Mouse (Mus musculus): ENCODE measurements around the gene Gm4792. TPM values are rescaled to one million over a fixed set of nuclear protein-coding genes. Genes with fewer than 3 reads are reported as not detected.

Gm4792 gene
- polyA plus RNA-seq, 1 experiment from 2014 or later = not detected

DNA sequence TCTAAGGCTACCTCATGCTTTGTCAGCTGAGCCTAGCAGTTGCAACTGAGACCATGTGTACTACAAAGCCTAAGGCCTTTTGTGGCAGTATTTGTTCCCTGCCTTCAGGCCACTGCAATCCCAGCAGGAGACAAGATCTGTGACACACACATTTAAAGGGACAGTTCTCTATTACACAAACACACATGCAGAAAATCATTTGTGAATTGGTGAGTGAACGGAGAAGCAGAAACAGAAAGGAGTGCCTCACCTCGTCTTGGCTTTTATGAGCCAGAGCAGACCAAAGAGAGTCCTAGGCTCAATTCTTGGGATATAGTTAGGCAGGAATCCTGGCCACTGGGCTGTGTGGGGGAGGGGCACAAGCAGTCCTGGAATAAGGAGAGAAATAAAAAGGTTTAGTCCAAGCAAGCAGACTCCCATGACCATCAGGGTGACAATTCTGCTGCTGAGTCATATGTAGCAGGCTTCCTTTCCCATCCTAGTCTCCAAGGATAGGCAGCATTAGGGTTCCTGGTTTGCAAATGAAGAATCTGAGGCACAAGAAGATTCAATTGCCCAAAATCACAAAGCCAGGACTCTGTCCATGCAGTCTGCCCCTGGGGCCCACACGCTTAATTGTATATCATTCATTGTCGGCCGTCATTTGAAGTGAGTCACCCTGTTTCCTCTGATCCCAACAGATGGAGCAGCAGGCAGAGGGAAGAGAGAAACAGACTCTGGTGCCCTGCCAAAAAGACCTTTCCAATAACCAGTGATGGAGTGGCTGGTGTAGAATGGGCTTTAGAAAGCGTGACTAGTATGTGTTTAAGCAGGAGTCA lies 3.4 kb downstream of the Gm4792 start:
- no peak for ATAC-seq
- H3K4me3 ChIP-seq (replicated peaks) = no peak overlapping the region
- no peaks in the 10 kb centered on the region for H3K4me1 ChIP-seq (replicated peaks)
- H3K27ac ChIP-seq = no peak overlapping the region
- no peak overlapping the region for H3K9ac ChIP-seq
- no peaks in the 10 kb centered on the region for H3K9me3 ChIP-seq
- WGBS = 42% methylated on average over 6 of the region's 6 CpGs
- H3K4me2 ChIP-seq (replicated peaks) = no peak overlapping the region
- H3K27me3 ChIP-seq (replicated peaks) = no peaks in the 10 kb centered on the region
- no peaks in the 10 kb centered on the region for H3K36me3 ChIP-seq

DNA sequence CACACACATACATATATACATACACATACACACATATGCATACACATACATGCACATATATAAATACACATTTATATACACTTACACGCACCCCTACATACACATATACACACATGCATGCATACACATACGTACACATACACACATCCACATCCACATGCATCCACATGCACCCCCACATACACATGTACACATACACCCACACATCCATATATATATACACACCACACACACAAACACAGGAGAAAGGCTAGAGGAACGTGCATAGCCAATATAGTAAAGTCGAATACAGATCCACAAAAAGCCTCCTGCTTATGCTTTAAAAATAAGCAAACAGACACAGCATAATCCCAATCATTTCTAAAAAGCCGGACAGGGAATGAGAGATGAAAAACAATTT lies 4.1 kb downstream of the Gm4792 start:
- Histone ChIP-seq H3K27ac (no peak overlapping the region), H3K9ac (no peak overlapping the region), H3K9me3 (no peaks in the 10 kb centered on the region), H3K27me3 (replicated peaks) (no peaks in the 10 kb centered on the region), H3K4me3 (replicated peaks) (no peak overlapping the region), H3K4me2 (replicated peaks) (no peak overlapping the region), H3K36me3 (no peaks in the 10 kb centered on the region), H3K4me1 (replicated peaks) (no peaks in the 10 kb centered on the region)
- 90% methylated on average over 5 of the region's 5 CpGs for WGBS
- no peak for ATAC-seq

GRCm38 (mm10) chr10:94282797-94283196 lies 15.7 kb downstream of the Gm4792 start:
- Histone ChIP-seq H3K9ac (no peak overlapping the region), H3K9me3 (no peaks in the 10 kb centered on the region), H3K36me3 (no peaks in the 10 kb centered on the region), H3K27ac (no peak overlapping the region), H3K4me2 (replicated peaks) (no peak overlapping the region), H3K27me3 (replicated peaks) (no peaks in the 10 kb centered on the region), H3K4me3 (replicated peaks) (no peak overlapping the region), H3K4me1 (replicated peaks) (no peaks in the 10 kb centered on the region)
- no peak for ATAC-seq
- 82% methylated on average over 7 of the region's 7 CpGs for whole genome bisulfite sequencing

GRCm38 (mm10) chr10:94282179-94282578 lies 16.3 kb downstream of the Gm4792 start:
- Histone ChIP-seq H3K9ac (no peak overlapping the region), H3K9me3 (no peaks in the 10 kb centered on the region), H3K4me1 (replicated peaks) (no peaks in the 10 kb centered on the region), H3K36me3 (no peaks in the 10 kb centered on the region), H3K4me2 (replicated peaks) (no peak overlapping the region), H3K27ac (no peak overlapping the region), H3K27me3 (replicated peaks) (no peaks in the 10 kb centered on the region), H3K4me3 (replicated peaks) (no peak overlapping the region)
- WGBS = 63% methylated on average over 8 of the region's 8 CpGs
- no peak for ATAC-seq

- Histone ChIP-seq H3K9me3 (no peaks in the 10 kb centered on the region), H3K4me3 (replicated peaks) (no peak overlapping the region), H3K9ac (no peak overlapping the region), H3K36me3 (no peaks in the 10 kb centered on the region), H3K27ac (no peak overlapping the region), H3K4me1 (replicated peaks) (no peaks in the 10 kb centered on the region), H3K27me3 (replicated peaks) (no peaks in the 10 kb centered on the region), H3K4me2 (replicated peaks) (no peak overlapping the region)
- WGBS = 55% methylated on average over 2 of the region's 2 CpGs
- no peak for ATAC-seq
Observed at GRCm38 (mm10) chr10:94276511-94276910, 22.0 kb downstream of the Gm4792 start.

DNA sequence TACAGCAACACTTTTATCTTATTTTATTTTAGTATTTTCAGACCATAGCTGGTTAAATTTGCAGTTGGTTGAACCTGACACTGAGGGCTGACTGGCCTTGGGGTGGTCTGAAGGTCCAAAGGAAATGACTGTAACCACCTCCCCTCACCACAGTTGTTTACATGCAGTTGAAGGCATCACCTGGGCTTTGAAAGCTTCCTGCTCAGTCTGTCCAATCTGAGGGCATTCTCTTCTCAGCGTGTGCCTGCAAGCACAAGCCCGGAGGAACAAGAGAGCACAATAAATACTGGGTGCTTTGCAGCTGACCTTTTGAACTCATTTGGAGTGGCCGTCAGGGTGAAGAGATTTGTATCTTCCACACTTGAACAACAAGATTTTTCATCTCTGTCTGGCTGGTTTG lies 23.2 kb downstream of the Gm4792 start:
- H3K27ac ChIP-seq = no peak overlapping the region
- H3K4me3 ChIP-seq (replicated peaks) = no peak overlapping the region
- no peak overlapping the region for H3K4me2 ChIP-seq (replicated peaks)

GRCm38 (mm10) chr10:94265656-94266542 lies 32.6 kb downstream of the Gm4792 start:
- H3K4me1 ChIP-seq (replicated peaks) = no peaks in the 10 kb centered on the region
- H3K27me3 ChIP-seq (replicated peaks) = no peaks in the 10 kb centered on the region
- H3K4me3 ChIP-seq (replicated peaks) = no peak overlapping the region
- H3K9ac ChIP-seq = no peak overlapping the region
- H3K9me3 ChIP-seq = no peaks in the 10 kb centered on the region
- no peaks in the 10 kb centered on the region for H3K36me3 ChIP-seq
- WGBS = 72% methylated on average over 17 of the region's 17 CpGs
- no peak for ATAC-seq
- H3K27ac ChIP-seq = no peak overlapping the region
- H3K4me2 ChIP-seq (replicated peaks) = no peak overlapping the region

More for the DNA sequence above, 23.2 kb downstream of the Gm4792 start:
- Histone ChIP-seq H3K27me3 (replicated peaks) (no peaks in the 10 kb centered on the region), H3K9ac (no peak overlapping the region), H3K9me3 (no peaks in the 10 kb centered on the region), H3K36me3 (no peaks in the 10 kb centered on the region), H3K4me1 (replicated peaks) (no peaks in the 10 kb centered on the region)
- WGBS = 5% methylated on average over 3 of the region's 3 CpGs
- ATAC-seq = no peak

DNA sequence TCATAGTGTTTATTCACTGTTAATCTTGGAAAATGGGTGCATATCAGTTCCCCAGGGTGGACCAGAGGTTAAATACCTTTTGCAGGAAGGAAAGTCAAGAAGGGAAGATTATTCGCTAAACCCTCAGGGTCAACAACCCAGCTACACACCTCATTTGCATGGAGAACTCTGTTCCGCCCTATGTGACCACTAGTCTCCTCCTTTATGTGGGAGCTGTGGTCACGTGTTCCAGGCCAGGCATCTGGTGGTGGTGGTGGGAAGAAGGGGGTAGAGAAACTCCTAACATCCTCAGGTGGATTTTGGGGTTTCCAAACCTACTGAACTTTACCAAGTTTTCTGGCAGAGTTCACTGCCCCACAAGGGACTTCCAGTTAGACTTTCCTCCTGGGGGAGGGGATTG lies 35.3 kb downstream of the Gm4792 start:
- Histone ChIP-seq H3K36me3 (no peaks in the 10 kb centered on the region), H3K4me2 (replicated peaks) (no peak overlapping the region)
- 81% methylated on average over 3 of the region's 3 CpGs for WGBS

GRCm38 (mm10) chr10:94262646-94263045 lies 35.9 kb downstream of the Gm4792 start:
- Histone ChIP-seq H3K4me1 (replicated peaks) (no peaks in the 10 kb centered on the region), H3K9me3 (no peaks in the 10 kb centered on the region), H3K9ac (no peak overlapping the region), H3K27me3 (replicated peaks) (no peaks in the 10 kb centered on the region), H3K27ac (no peak overlapping the region), H3K4me3 (replicated peaks) (no peak overlapping the region), H3K36me3 (no peaks in the 10 kb centered on the region), H3K4me2 (replicated peaks) (no peak overlapping the region)
- WGBS = 88% methylated on average over 13 of the region's 13 CpGs
- ATAC-seq = no peak

More for the DNA sequence above, 35.3 kb downstream of the Gm4792 start:
- Histone ChIP-seq H3K27me3 (replicated peaks) (no peaks in the 10 kb centered on the region), H3K4me3 (replicated peaks) (no peak overlapping the region), H3K4me1 (replicated peaks) (no peaks in the 10 kb centered on the region), H3K27ac (no peak overlapping the region), H3K9me3 (no peaks in the 10 kb centered on the region), H3K9ac (no peak overlapping the region)
- ATAC-seq = no peak

- Histone ChIP-seq H3K27me3 (replicated peaks) (no peaks in the 10 kb centered on the region), H3K4me3 (replicated peaks) (no peak overlapping the region), H3K36me3 (no peaks in the 10 kb centered on the region), H3K4me1 (replicated peaks) (no peaks in the 10 kb centered on the region), H3K4me2 (replicated peaks) (no peak overlapping the region), H3K27ac (no peak overlapping the region), H3K9ac (no peak overlapping the region), H3K9me3 (no peaks in the 10 kb centered on the region)
- no peak for ATAC-seq
- 86% methylated on average over 1 of the region's 1 CpGs for WGBS
Observed at GRCm38 (mm10) chr10:94260544-94260943, 38.0 kb downstream of the Gm4792 start.

DNA sequence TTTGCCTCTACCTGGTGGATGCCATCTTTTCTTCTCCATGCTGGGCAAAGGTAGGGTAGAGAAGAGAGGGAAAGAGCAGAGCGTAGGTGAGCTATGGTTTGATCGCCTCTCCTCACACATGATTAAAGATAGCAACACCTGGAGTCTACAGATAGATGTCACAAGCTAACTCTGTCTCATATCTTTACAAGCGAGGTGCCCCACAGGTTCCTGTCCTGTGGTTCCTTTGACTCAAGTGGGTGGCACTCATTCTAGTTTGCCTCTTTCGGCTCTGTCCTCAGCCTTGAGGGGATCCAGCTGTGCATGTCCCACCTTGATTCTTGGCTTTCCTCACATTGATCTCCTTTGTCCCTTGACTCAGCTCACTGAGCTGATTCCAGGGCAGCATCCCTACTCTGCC lies 42.0 kb downstream of the Gm4792 start:
- Histone ChIP-seq H3K36me3 (no peaks in the 10 kb centered on the region), H3K4me1 (replicated peaks) (no peaks in the 10 kb centered on the region), H3K9ac (no peak overlapping the region), H3K9me3 (no peaks in the 10 kb centered on the region), H3K4me3 (replicated peaks) (no peak overlapping the region), H3K27me3 (replicated peaks) (no peaks in the 10 kb centered on the region), H3K4me2 (replicated peaks) (no peak overlapping the region), H3K27ac (no peak overlapping the region)
- no peak for ATAC-seq
- 87% methylated on average over 4 of the region's 4 CpGs for WGBS

DNA sequence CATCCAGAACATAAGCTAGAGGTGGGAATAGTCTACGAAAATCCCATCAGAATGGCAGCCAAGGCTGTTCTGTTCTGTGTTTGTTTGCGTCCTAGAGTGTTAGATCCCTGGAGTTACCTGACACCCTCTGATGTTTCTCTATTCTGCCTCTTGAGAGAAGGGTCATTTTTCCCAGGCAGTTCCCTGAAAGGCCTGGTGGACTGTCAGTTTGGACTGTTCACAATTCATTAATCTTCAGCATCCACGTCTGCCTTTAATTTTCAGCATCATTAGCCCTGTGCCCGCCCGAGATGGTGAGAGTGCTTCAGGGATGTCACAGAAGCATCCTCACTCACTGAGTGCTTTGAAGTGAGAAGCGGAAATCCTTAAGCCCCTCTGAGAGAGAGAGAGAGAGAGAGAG lies 42.8 kb downstream of the Gm4792 start:
- no peak for ATAC-seq
- Histone ChIP-seq H3K9ac (no peak overlapping the region), H3K4me3 (replicated peaks) (no peak overlapping the region), H3K36me3 (no peaks in the 10 kb centered on the region), H3K4me1 (replicated peaks) (no peaks in the 10 kb centered on the region), H3K27me3 (replicated peaks) (no peaks in the 10 kb centered on the region), H3K27ac (no peak overlapping the region), H3K9me3 (no peaks in the 10 kb centered on the region), H3K4me2 (replicated peaks) (no peak overlapping the region)
- WGBS = 65% methylated on average over 6 of the region's 6 CpGs

Measured in intestine, embryonic 15.5 days (tissue).